Mouse (Mus musculus) bone marrow macrophage, adult 2 months (primary cell): Measurements from ENCODE around the gene Tfrc. TPM values are rescaled to one million over a fixed set of nuclear protein-coding genes. Genes with fewer than 3 reads are reported as not detected.
A peak's percentile ranks its signal among the peaks of the same experiment; 100 is the strongest.

Experiments
- H3K27ac ChIP-seq: 2 replicates; pipeline ENCODE4 v1.5.1; 2012; ENCODE audit warnings: low read depth, low read length; ENCODE audit not compliant: insufficient read depth
- H3K4me1 ChIP-seq: 2 replicates; pipeline ENCODE4 v1.6.1; 2012; ENCODE audit warnings: low read length; ENCODE audit not compliant: control insufficient read depth, insufficient read depth
- H3K4me3 ChIP-seq: 2 replicates; pipeline ENCODE4 v1.5.1; 2012; ENCODE audit warnings: mild to moderate bottlenecking, low read length, moderate library complexity; ENCODE audit not compliant: insufficient read depth
- CTCF ChIP-seq: IDR thresholded peaks from 2 replicates; pipeline ENCODE4 v1.5.1; 2012; ENCODE audit warnings: low read depth, mild to moderate bottlenecking, low read length, moderate library complexity
- POLR2A ChIP-seq: IDR thresholded peaks from 2 replicates; pipeline ENCODE4 v1.6.1; 2012; ENCODE audit warnings: mild to moderate bottlenecking, low read depth, low read length, borderline replicate concordance
- polyA plus RNA-seq: library from polyadenylated mRNA; stranded (reverse); fragments of >200 nt; gene quantifications from 2 replicates; pipeline ENCODE4 v1.2.4, GENCODE M21; 2012; ENCODE audit not compliant: missing spikeins, insufficient read depth, insufficient read length

The Tfrc gene
- polyA plus RNA-seq, 1 experiment = 45.0 TPM

DNA sequence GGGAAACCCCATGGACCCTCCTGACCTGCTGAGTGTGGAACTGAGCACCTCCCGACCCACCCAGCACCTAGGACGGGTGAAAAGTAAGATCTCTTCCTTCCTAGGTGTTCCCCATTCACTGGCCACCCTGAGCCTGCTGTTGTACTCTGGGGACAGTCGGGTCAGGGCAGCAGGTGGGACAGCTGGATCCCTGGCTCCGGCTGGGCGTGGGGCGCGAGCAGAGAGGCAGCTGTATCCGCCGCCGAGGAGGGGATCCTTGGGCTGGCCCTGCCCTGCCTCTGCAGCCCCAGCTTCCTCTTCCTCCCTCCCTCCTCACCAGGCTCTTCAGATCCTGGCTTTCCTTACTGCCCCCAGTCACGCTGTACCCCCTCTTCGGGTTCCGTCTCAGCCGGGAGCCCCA, 69.2 kb downstream of the Tfrc start:
- no peak overlapping the region for H3K27ac ChIP-seq
- H3K4me3 ChIP-seq = no peak overlapping the region
- TF ChIP-seq CTCF = no peak
- no peak for TF ChIP-seq POLR2A
- no peaks in the 10 kb centered on the region for H3K4me1 ChIP-seq

- TF ChIP-seq POLR2A (no peak), CTCF (no peak)
- no peaks in the 10 kb centered on the region for H3K4me1 ChIP-seq
- no peak overlapping the region for H3K27ac ChIP-seq
- H3K4me3 ChIP-seq = no peak overlapping the region
These were observed 70.1 kb downstream of the Tfrc start for GRCm38 (mm10) chr16:32678812-32679211.

DNA sequence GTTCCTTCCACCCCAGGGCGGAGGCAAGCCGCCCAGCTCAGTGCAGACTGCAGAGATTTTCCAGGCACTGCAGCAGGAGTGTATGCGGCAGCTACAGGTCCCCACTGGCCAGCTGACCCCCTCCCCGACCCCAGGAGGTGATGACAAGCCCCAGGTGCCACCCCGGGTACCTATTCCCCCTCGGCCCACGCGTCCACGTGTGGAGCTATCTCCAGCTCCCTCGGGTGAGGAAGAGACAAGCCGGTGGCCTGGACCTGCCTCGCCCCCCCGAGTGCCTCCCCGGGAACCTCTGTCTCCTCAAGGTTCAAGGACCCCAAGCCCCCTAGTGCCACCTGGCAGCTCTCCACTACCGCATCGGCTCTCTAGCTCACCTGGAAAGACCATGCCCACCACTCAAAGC, 71.3 kb downstream of the Tfrc start:
- Histone ChIP-seq H3K4me1 (no peaks in the 10 kb centered on the region), H3K4me3 (no peak overlapping the region), H3K27ac (no peak overlapping the region)
- TF ChIP-seq POLR2A (no peak), CTCF (no peak)

DNA sequence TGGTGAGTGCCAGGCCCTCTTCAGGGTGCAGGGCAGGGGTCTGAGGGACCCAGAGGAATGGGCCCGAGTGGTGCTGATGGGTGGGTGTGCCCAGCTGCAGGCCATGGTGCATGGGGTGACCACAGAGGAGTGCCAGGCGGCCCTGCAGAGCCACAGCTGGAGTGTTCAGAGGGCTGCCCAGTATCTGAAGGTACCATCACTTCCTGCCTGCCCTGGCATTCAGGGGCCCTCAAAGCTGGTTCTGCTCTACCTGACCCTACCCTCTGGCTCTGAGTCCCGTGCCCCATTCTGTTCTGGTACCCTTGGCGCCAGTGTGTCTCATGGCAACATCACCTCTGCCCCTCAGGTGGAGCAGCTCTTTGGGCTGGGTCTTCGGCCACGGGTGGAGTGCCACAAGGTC, 72.1 kb downstream of the Tfrc start:
- TF ChIP-seq CTCF (no peak), POLR2A (no peak)
- no peak overlapping the region for H3K4me3 ChIP-seq
- H3K4me1 ChIP-seq = no peaks in the 10 kb centered on the region
- H3K27ac ChIP-seq = no peak overlapping the region

DNA sequence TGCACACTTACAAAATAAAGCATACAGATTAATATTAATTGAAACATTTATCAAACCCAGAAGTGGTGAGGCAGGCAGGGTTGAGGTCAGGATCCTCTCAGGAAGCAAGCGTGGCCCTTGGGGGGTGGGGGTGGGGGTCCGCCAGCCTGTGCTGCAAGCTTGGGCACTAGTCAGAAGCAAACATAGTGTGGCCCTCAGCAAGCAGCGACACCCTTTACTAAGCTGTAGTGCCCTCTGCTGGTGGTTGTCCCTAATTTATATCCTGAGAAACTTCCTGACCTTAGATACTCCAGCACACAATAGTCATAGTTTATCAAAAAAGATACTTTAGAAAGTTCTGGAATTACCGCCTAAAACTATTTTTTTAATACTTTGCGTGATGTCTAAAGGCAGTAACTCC, 73.5 kb downstream of the Tfrc start:
- TF ChIP-seq CTCF = peak; percentile 37; the same call in 1 of the 2 replicates
- TF ChIP-seq POLR2A = no peak
- no peaks in the 10 kb centered on the region for H3K4me1 ChIP-seq
- no peak overlapping the region for H3K4me3 ChIP-seq
- no peak overlapping the region for H3K27ac ChIP-seq

Other genes with a start within 250 kb of the Tfrc start
- 3.0 and 4.4 TPM in 2 replicates for gene Tm4sf19, start 208.4 kb upstream of the Tfrc start, polyA plus RNA-seq
- gene Tctex1d2, start 189.2 kb upstream of the Tfrc start, polyA plus RNA-seq = 43.8 and 47.9 TPM in 2 replicates
- gene Pcyt1a, start 178.0 kb upstream of the Tfrc start, polyA plus RNA-seq = 95.8 and 100 TPM in 2 replicates
- gene Slc51a, start 121.0 kb upstream of the Tfrc start, polyA plus RNA-seq = not detected in 2 replicates
- gene Zdhhc19, start 112.7 kb upstream of the Tfrc start, polyA plus RNA-seq = not detected in 2 replicates
- 3.5 and 6.8 TPM in 2 replicates for gene Tnk2, start 35.0 kb downstream of the Tfrc start, polyA plus RNA-seq
- not detected in 2 replicates for gene Muc4, start 127.0 kb downstream of the Tfrc start, polyA plus RNA-seq
- not detected in 2 replicates for gene Muc20, start 188.5 kb downstream of the Tfrc start, polyA plus RNA-seq
- gene Smbd1, start 201.6 kb downstream of the Tfrc start, polyA plus RNA-seq = not detected in 2 replicates